Mouse (Mus musculus) lung, postnatal 0 days (tissue): ENCODE measurements around the gene Zdhhc6. TPM values are rescaled to one million over a fixed set of nuclear protein-coding genes. Genes with fewer than 3 reads are reported as not detected.
A peak's percentile ranks its signal among the peaks of the same experiment; 100 is the strongest.

Experiments
- ATAC-seq: fragments of 200-750 bp; cut with Nextera tagmentation; 2 replicates; pipeline ENCODE4 v1.8.0; 2017; ENCODE audit warnings: moderate library complexity
- DNase-seq: peaks from one replicate; pipeline ENCODE4 v3.0.0-alpha.2; 2016; ENCODE audit warnings: low spot score
- H3K27ac ChIP-seq: fragments of 300-500 bp; sonication (generic); 2 replicates; pipeline ENCODE4 v1.5.1; 2014; ENCODE audit warnings: antibody characterized with exemption, mild to moderate bottlenecking, low read length, mixed read lengths
- H3K27me3 ChIP-seq: fragments of 300-500 bp; sonication (generic); replicated peaks from 2 replicates; pipeline ENCODE4 v1.6.1; 2014; ENCODE audit warnings: low read length, mixed read lengths; ENCODE audit not compliant: insufficient read depth
- H3K36me3 ChIP-seq: fragments of 300-500 bp; sonication (generic); 2 replicates; pipeline ENCODE4 v1.6.1; 2014; ENCODE audit warnings: low read length, mixed read lengths; ENCODE audit not compliant: insufficient read depth
- H3K4me1 ChIP-seq: fragments of 300-500 bp; sonication (generic); 2 replicates; pipeline ENCODE4 v1.6.1; 2014; ENCODE audit warnings: antibody characterized with exemption, low read depth, low read length, mixed read lengths; ENCODE audit not compliant: insufficient read depth
- H3K4me2 ChIP-seq: fragments of 300-500 bp; sonication (generic); replicated peaks from 2 replicates; pipeline ENCODE4 v1.6.1; 2014; ENCODE audit warnings: low read depth, mild to moderate bottlenecking, low read length, moderate library complexity, mixed read lengths
- H3K4me3 ChIP-seq: fragments of 300-500 bp; sonication (generic); 2 replicates; pipeline ENCODE4 v1.5.1; 2014; ENCODE audit warnings: low read depth, low read length
- H3K9ac ChIP-seq: fragments of 300-500 bp; sonication (generic); replicated peaks from 2 replicates; pipeline ENCODE4 v1.6.1; 2014; ENCODE audit warnings: low read depth, mild to moderate bottlenecking
- H3K9me3 ChIP-seq: fragments of 300-500 bp; sonication (generic); 2 replicates; pipeline ENCODE4 v1.6.1; 2016; ENCODE audit warnings: low read length, mixed read lengths
- CTCF ChIP-seq: IDR thresholded peaks from 2 replicates; pipeline ENCODE4 v1.5.1; 2016; ENCODE audit warnings: antibody characterized with exemption, mild to moderate bottlenecking
- EP300 ChIP-seq: IDR thresholded peaks from 2 replicates; pipeline ENCODE4 v1.6.1; 2016; ENCODE audit warnings: antibody characterized with exemption, mild to moderate bottlenecking, control low read depth
- whole genome bisulfite sequencing: fragments of 180-500 bp; shearing (Covaris S2); extraction: QIAGEN DNeasy Blood & Tissue Kit; methylation state at CpG from one replicate; pipeline ENCODE4 v1.1.7; 2014; 5-methylcytosine and 5-hydroxymethylcytosine counted together
- polyA plus RNA-seq: library from polyadenylated mRNA; unstranded; fragments of >200 nt; fragmentation: Nextera tagmentation; extraction: Ambion mirVana; gene quantifications from 2 replicates; pipeline ENCODE4 v1.2.1, GENCODE M21; 2015

Gene Zdhhc6
- polyA plus RNA-seq, 1 experiment from 2014 or later: 69.3 TPM

- H3K36me3 ChIP-seq: no peaks in the 10 kb centered on the region
- ATAC-seq (no peak), DNase-seq (no peak)
- no peaks in the 10 kb centered on the region for H3K9me3 ChIP-seq
- no peak overlapping the region for H3K4me2 ChIP-seq
- no peaks in the 10 kb centered on the region for H3K27me3 ChIP-seq
- peaks cover 3% of the 10 kb centered on the region; the same call in 1 of the 2 replicates for H3K4me1 ChIP-seq
- no peak overlapping the region for H3K27ac ChIP-seq
- 70% methylated on average over 10 of the region's 10 CpGs for WGBS
- no peak overlapping the region for H3K9ac ChIP-seq
- no peak for TF ChIP-seq EP300
- TF ChIP-seq CTCF: no peak
- no peak overlapping the region for H3K4me3 ChIP-seq
Measured at GRCm38 (mm10) chr19:55231081-55231480, 84.8 kb downstream of the Zdhhc6 start.

DNA sequence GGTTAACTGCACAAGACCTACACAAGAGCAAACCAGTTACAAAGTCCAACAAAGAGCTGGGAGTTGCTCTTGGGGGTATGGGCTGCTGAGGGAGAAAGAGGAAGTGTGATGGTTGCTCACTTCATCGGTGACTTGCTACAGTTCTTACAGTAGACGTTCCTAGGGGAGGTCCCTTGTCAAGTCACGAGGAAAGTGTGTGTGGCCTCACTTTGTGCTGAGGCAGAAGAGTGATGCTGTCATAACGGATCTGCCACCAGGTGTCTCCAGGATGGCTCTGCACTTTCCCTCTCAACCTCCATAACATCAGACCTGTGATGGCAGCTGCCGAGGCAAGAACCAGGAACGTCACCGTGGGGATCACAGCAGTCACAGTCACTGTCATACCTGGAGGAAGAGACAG lies 88.7 kb downstream of the Zdhhc6 start:
- DNase-seq: no peak
- H3K27me3 ChIP-seq: no peaks in the 10 kb centered on the region
- no peak for ATAC-seq
- H3K9me3 ChIP-seq: no peaks in the 10 kb centered on the region
- H3K4me1 ChIP-seq: peaks cover under 1% of the 10 kb centered on the region; the same call in 1 of the 2 replicates
- no peak overlapping the region for H3K4me3 ChIP-seq
- H3K27ac ChIP-seq: no peak overlapping the region
- WGBS: 80% methylated on average over 7 of the region's 7 CpGs
- H3K36me3 ChIP-seq: no peaks in the 10 kb centered on the region
- no peak overlapping the region for H3K4me2 ChIP-seq
- no peak for TF ChIP-seq EP300
- TF ChIP-seq CTCF: peak; percentile 31; the same call in 1 of the 2 replicates
- no peak overlapping the region for H3K9ac ChIP-seq

DNA sequence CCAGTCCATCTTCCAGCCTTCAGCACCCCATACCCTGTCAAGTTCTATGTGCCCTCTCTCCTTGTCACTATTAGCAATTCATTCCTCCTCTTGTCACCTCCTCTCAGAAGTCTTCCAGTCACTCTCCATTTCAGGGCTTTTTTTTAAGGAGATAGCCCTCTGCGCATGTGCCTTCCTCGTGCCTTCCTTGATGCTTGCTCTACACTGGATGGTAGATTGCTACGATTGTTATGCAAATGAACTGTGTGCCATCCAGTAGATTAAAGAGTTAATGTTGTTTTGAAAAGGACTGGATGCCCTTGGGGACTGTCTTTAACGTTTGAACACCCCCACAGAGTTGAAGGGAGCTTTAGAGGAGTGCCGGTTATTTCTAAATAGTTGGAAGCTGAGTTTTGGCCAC lies 89.2 kb downstream of the Zdhhc6 start:
- no peak for DNase-seq
- TF ChIP-seq CTCF (no peak), EP300 (no peak)
- WGBS: 71% methylated on average over 5 of the region's 5 CpGs
- Histone ChIP-seq H3K9me3 (no peaks in the 10 kb centered on the region), H3K9ac (no peak overlapping the region), H3K27ac (no peak overlapping the region), H3K36me3 (no peaks in the 10 kb centered on the region), H3K27me3 (no peaks in the 10 kb centered on the region), H3K4me3 (no peak overlapping the region), H3K4me1 (no peaks in the 10 kb centered on the region), H3K4me2 (no peak overlapping the region)
- ATAC-seq: no peak

DNA sequence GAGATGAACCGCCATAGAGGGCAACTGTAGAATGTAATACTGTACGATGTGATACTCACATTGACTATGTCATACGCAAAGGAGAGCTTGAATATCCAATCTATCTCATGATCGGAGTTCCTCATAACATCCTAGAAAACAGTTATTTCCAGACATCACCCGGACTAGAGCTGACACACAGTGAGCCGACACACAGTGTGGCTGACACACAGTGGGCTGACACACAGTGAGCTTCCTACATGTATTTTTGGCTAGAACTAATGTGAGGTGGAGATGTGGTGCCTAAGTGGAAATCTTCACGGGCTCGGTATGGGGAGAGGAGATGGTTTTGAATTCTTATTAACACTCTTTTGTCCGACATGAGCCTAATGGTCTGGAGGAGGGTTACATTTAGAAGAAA lies 93.6 kb downstream of the Zdhhc6 start:
- Histone ChIP-seq H3K4me2 (no peak overlapping the region), H3K9me3 (no peaks in the 10 kb centered on the region), H3K27me3 (no peaks in the 10 kb centered on the region), H3K9ac (no peak overlapping the region), H3K4me1 (no peaks in the 10 kb centered on the region; the same call in 1 of the 2 replicates), H3K27ac (no peak overlapping the region), H3K36me3 (no peaks in the 10 kb centered on the region), H3K4me3 (no peak overlapping the region)
- DNase-seq (no peak), ATAC-seq (no peak)
- TF ChIP-seq CTCF (no peak), EP300 (no peak)
- WGBS: 88% methylated on average over 9 of the region's 9 CpGs

Other genes with a start within 250 kb of the Zdhhc6 start
- 41.4 and 51.8 TPM in 2 replicates for gene Gpam, start 188.8 kb downstream of the Zdhhc6 start, polyA plus RNA-seq
- 0.21 and 0.27 TPM in 2 replicates for gene Tectb, start 135.3 kb downstream of the Zdhhc6 start, polyA plus RNA-seq
- 0.05 and 0.18 TPM in 2 replicates for gene Gucy2g, start 74.8 kb downstream of the Zdhhc6 start, polyA plus RNA-seq
- gene Acsl5, start 64.1 kb downstream of the Zdhhc6 start, polyA plus RNA-seq: 110 and 130 TPM in 2 replicates
- gene Vti1a, start 263 bp upstream of the Zdhhc6 start, polyA plus RNA-seq: 17.9 and 19.2 TPM in 2 replicates